Mouse (Mus musculus) embryonic fibroblast, embryonic 13.5 days (primary cell): ENCODE results near the gene Depdc1b. TPM values are rescaled to one million over a fixed set of nuclear protein-coding genes. Genes with fewer than 3 reads are reported as not detected.

Experiments used
- H3K27ac ChIP-seq: 2 replicates; pipeline ENCODE4 v1.5.1; 2012; ENCODE audit warnings: low read length, control low read depth, inconsistent platforms; ENCODE audit not compliant: insufficient read depth
- H3K4me1 ChIP-seq: 2 replicates; pipeline ENCODE4 v1.6.1; 2011; ENCODE audit warnings: low read length; ENCODE audit not compliant: control insufficient read depth, insufficient read depth
- H3K4me3 ChIP-seq: 2 replicates; pipeline ENCODE4 v1.5.1; 2011; ENCODE audit warnings: mild to moderate bottlenecking, control low read depth, low read length; ENCODE audit not compliant: insufficient read depth
- CTCF ChIP-seq: IDR thresholded peaks from 2 replicates; pipeline ENCODE4 v1.5.1; 2011; ENCODE audit warnings: mild to moderate bottlenecking, control low read depth, low read length, moderate library complexity, borderline replicate concordance; ENCODE audit not compliant: insufficient read depth
- POLR2A ChIP-seq: IDR thresholded peaks from 2 replicates; pipeline ENCODE4 v1.6.1; 2011; ENCODE audit warnings: low read depth, mild to moderate bottlenecking, control low read depth, low read length, moderate library complexity
- polyA plus RNA-seq: library from polyadenylated mRNA; stranded (reverse); fragments of >200 nt; gene quantifications from 2 replicates; pipeline ENCODE4 v1.2.4, GENCODE M21; 2011; ENCODE audit warnings: low read depth; ENCODE audit not compliant: missing spikeins, insufficient read length

The Depdc1b gene
- polyA plus RNA-seq, 1 experiment = 3.5 TPM

GRCm38 (mm10) chr13:108429623-108430022 is 113.5 kb downstream of the Depdc1b start:
- Histone ChIP-seq H3K27ac (no peak overlapping the region), H3K4me3 (no peak overlapping the region), H3K4me1 (no peaks in the 10 kb centered on the region)
- TF ChIP-seq POLR2A = no peak
- TF ChIP-seq CTCF = no peak

DNA sequence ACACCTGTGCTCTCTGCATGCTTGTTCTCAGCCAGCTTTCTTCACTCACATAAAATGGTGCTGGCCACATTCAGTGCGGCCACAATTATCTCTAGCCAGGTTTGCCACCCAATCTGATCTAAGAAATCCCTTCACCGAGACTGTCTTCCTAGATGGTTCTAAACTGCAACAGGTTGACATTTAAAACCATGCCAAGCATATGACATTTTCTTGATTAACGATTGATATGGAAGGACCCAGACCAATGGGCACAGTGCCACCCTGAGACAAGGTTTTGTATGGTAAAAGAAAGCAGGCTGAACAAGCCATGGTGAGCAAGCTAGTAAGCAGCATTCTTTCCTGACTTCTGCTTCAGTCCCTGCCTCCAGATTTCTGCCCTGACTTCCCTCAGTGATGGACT is 115.6 kb downstream of the Depdc1b start:
- no peaks in the 10 kb centered on the region for H3K4me1 ChIP-seq
- TF ChIP-seq CTCF (no peak), POLR2A (no peak)
- H3K4me3 ChIP-seq = no peak overlapping the region
- no peak overlapping the region for H3K27ac ChIP-seq

GRCm38 (mm10) chr13:108435687-108436086 is 119.6 kb downstream of the Depdc1b start:
- H3K4me3 ChIP-seq = no peak overlapping the region
- no peak overlapping the region for H3K27ac ChIP-seq
- TF ChIP-seq CTCF = no peak
- TF ChIP-seq POLR2A = no peak
- H3K4me1 ChIP-seq = no peaks in the 10 kb centered on the region

DNA sequence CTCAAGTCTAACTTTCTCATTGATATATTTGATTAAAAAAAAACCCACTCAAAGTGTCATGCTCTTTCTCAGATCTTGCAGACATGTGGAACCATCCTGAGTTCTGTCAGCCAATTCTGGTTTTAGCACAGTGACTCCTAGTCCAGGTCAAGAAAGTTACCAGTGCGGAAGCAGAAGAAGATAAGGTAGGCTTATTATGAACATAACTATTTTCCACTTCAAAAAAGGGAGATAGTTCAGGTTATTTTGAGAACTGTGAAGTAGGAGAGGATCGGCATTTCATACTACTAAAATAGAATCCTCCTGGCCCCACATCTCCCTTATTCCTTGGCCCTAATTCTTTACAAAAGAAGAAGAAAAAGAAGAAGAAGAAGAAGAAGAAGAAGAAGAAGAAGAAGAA is 121.3 kb downstream of the Depdc1b start:
- no peak for TF ChIP-seq CTCF
- no peak for TF ChIP-seq POLR2A
- Histone ChIP-seq H3K4me1 (no peaks in the 10 kb centered on the region), H3K4me3 (no peak overlapping the region), H3K27ac (no peak overlapping the region)

GRCm38 (mm10) chr13:108439012-108439411 is 122.9 kb downstream of the Depdc1b start:
- TF ChIP-seq POLR2A (no peak), CTCF (no peak)
- Histone ChIP-seq H3K4me1 (no peaks in the 10 kb centered on the region), H3K4me3 (no peak overlapping the region), H3K27ac (no peak overlapping the region)

GRCm38 (mm10) chr13:108448348-108448931 is 132.3 kb downstream of the Depdc1b start:
- H3K4me1 ChIP-seq = no peaks in the 10 kb centered on the region
- no peak overlapping the region for H3K27ac ChIP-seq
- TF ChIP-seq CTCF = no peak
- no peak for TF ChIP-seq POLR2A
- H3K4me3 ChIP-seq = no peak overlapping the region

- Histone ChIP-seq H3K4me3 (no peak within 1 kb of the TSS), H3K4me1 (no peaks in the 10 kb centered on the region), H3K27ac (peak within 1 kb of the TSS; percentile 50)
- TF ChIP-seq CTCF = no peak
- TF ChIP-seq POLR2A = no peak
These were observed 133.3 kb downstream of the Depdc1b start, which contains the start of gene Pde4d for GRCm38 (mm10) chr13:108449116-108450097. Gene Pde4d (plus strand): TSS chr13:108449948.

GRCm38 (mm10) chr13:108451122-108451521 is 135.0 kb downstream of the Depdc1b start:
- TF ChIP-seq CTCF (no peak), POLR2A (no peak)
- Histone ChIP-seq H3K27ac (no peak overlapping the region), H3K4me3 (no peak overlapping the region), H3K4me1 (no peaks in the 10 kb centered on the region)

DNA sequence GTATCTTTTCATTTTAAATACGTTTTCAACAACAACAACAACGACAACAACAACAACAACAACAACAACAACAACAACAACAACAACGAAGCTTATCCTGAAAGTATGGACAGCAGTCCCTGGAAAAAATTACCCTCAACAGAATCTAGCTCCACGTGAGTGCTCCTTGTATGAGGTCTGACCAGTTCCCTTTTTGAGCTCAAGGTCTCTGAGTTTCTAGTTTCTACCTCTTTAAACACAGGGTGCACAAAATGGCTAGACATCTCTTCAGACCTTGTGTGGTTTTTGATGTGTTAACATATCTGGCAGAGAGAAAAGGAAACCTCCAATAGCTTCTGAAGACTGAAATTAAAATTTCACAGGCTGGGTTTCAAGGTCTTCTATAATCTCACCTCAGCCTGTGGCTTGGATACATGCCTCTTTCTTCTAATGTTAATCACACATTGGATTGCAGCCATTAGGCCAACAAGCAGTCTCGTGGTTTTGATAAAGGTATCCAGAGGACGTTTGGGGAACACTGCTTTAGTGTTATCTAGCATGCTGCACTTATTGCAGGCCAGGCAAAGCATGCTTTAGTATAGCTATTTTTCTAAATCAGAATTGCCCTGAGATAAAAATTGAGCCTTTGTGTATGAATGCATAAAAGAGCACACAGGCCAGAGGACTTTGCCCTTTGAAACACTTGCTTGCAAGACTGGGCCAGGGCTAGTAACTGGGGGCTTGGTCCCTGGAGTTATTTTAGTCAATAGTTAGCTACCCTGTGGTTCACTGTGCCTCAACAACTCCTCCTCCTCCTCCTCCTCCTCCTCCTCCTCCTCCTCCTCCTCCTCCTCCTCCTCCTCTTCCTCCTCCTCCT is 137.2 kb downstream of the Depdc1b start:
- TF ChIP-seq CTCF = no peak
- TF ChIP-seq POLR2A = no peak
- Histone ChIP-seq H3K27ac (no peak overlapping the region), H3K4me3 (no peak overlapping the region), H3K4me1 (no peaks in the 10 kb centered on the region)

Other genes with a start within 250 kb of the Depdc1b start
- gene Ndufaf2, start 157.7 kb upstream of the Depdc1b start, polyA plus RNA-seq = 49.5 and 52.6 TPM in 2 replicates
- gene Ercc8, start 157.6 kb upstream of the Depdc1b start, polyA plus RNA-seq = 5.5 and 8.4 TPM in 2 replicates
- 1.2 and 1.5 TPM in 2 replicates for gene Elovl7, start 101.9 kb upstream of the Depdc1b start, polyA plus RNA-seq
- gene Pde4d, start 133.6 kb downstream of the Depdc1b start, polyA plus RNA-seq = 26.9 and 37.0 TPM in 2 replicates